Mouse (Mus musculus) forebrain, embryonic 13.5 days (tissue): ENCODE data around the gene 1700029H14Rik. TPM values are rescaled to one million over a fixed set of nuclear protein-coding genes. Genes with fewer than 3 reads are reported as not detected.

Experiments
- ATAC-seq: fragments of 200-750 bp; cut with Nextera tagmentation; 2 replicates; pipeline ENCODE4 v1.8.0; 2017
- H3K27ac ChIP-seq: fragments of 300-500 bp; sonication (generic); 2 replicates; pipeline ENCODE4 v1.5.1; 2015; ENCODE audit warnings: inconsistent platforms, mild to moderate bottlenecking, moderate library complexity
- H3K27me3 ChIP-seq: fragments of 300-500 bp; sonication (generic); 2 replicates; pipeline ENCODE4 v1.6.1; 2015; ENCODE audit warnings: mild to moderate bottlenecking, inconsistent platforms
- H3K36me3 ChIP-seq: fragments of 300-500 bp; sonication (generic); 2 replicates; pipeline ENCODE4 v1.6.1; 2015; ENCODE audit warnings: mild to moderate bottlenecking, inconsistent platforms; ENCODE audit not compliant: poor library complexity, severe bottlenecking
- H3K4me1 ChIP-seq: fragments of 300-500 bp; sonication (generic); 2 replicates; pipeline ENCODE4 v1.6.1; 2015; ENCODE audit warnings: inconsistent platforms
- H3K4me2 ChIP-seq: fragments of 300-500 bp; sonication (generic); 2 replicates; pipeline ENCODE4 v1.6.1; 2015; ENCODE audit warnings: inconsistent platforms, mild to moderate bottlenecking, moderate library complexity
- H3K4me3 ChIP-seq: fragments of 300-500 bp; sonication (generic); 2 replicates; pipeline ENCODE4 v1.5.1; 2015; ENCODE audit warnings: mild to moderate bottlenecking, inconsistent platforms
- H3K9ac ChIP-seq: fragments of 300-500 bp; sonication (generic); 2 replicates; pipeline ENCODE4 v1.6.1; 2015; ENCODE audit warnings: mild to moderate bottlenecking, inconsistent platforms
- H3K9me3 ChIP-seq: fragments of 300-500 bp; sonication (generic); replicated peaks from 2 replicates; pipeline ENCODE4 v1.6.1; 2016; ENCODE audit warnings: inconsistent platforms
- WGBS: fragments of 180-500 bp; shearing (Covaris S2); methylation state at CpG from one replicate; pipeline ENCODE4 v1.1.7; 2015; 5-methylcytosine and 5-hydroxymethylcytosine counted together
- polyA plus RNA-seq: library from polyadenylated mRNA; unstranded; fragments of >200 nt; fragmentation: Nextera tagmentation; extraction: Ambion mirVana; gene quantifications from 2 replicates; pipeline ENCODE4 v1.2.1, GENCODE M21; 2015

Gene 1700029H14Rik
- polyA plus RNA-seq, 1 experiment from 2014 or later = not detected

DNA sequence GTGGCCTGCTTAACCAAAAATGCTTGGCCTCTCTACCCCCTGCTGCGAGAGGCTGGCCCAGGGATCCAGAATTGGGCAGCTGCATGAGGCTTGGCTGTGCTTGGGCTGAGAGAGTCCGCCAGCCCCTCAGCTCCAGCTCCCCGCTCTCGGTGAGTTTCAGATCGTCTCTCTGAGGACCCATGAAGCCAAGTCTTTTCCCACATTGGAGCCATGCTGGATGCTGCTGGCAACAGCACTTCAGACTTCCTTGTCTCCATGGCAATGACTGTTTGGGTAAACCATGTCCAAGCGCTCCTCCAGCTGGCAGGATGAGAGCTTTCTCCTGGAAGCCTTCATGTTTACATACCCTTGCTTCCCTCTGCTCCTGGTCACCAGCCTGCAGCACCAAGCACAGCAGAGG, 23.4 kb downstream of the 1700029H14Rik start:
- no peak overlapping the region for H3K27ac ChIP-seq
- no peaks in the 10 kb centered on the region for H3K4me1 ChIP-seq
- no peak overlapping the region for H3K4me3 ChIP-seq
- no peaks in the 10 kb centered on the region for H3K27me3 ChIP-seq
- H3K4me2 ChIP-seq = no peak overlapping the region
- H3K9me3 ChIP-seq = no peaks in the 10 kb centered on the region
- no peaks in the 10 kb centered on the region for H3K36me3 ChIP-seq
- WGBS = 65% methylated on average over 6 of the region's 6 CpGs
- no peak overlapping the region for H3K9ac ChIP-seq
- ATAC-seq = peak; percentile 21; the same call in 1 of the 2 replicates

GRCm38 (mm10) chr8:13537102-13537501, 25.2 kb downstream of the 1700029H14Rik start:
- Histone ChIP-seq H3K27me3 (no peaks in the 10 kb centered on the region), H3K4me1 (no peaks in the 10 kb centered on the region), H3K9ac (no peak overlapping the region), H3K4me2 (no peak overlapping the region), H3K4me3 (no peak overlapping the region), H3K9me3 (no peaks in the 10 kb centered on the region), H3K27ac (no peak overlapping the region), H3K36me3 (no peaks in the 10 kb centered on the region)
- ATAC-seq = no peak
- WGBS = 53% methylated on average over 2 of the region's 2 CpGs

GRCm38 (mm10) chr8:13533123-13533522, 29.1 kb downstream of the 1700029H14Rik start:
- no peak overlapping the region for H3K4me2 ChIP-seq
- no peak for ATAC-seq
- H3K9me3 ChIP-seq = no peaks in the 10 kb centered on the region
- WGBS = 77% methylated on average over 8 of the region's 8 CpGs
- H3K4me3 ChIP-seq = no peak overlapping the region
- H3K4me1 ChIP-seq = peaks cover 27% of the 10 kb centered on the region
- no peak overlapping the region for H3K27ac ChIP-seq
- no peaks in the 10 kb centered on the region for H3K36me3 ChIP-seq
- no peak overlapping the region for H3K9ac ChIP-seq
- no peaks in the 10 kb centered on the region for H3K27me3 ChIP-seq

DNA sequence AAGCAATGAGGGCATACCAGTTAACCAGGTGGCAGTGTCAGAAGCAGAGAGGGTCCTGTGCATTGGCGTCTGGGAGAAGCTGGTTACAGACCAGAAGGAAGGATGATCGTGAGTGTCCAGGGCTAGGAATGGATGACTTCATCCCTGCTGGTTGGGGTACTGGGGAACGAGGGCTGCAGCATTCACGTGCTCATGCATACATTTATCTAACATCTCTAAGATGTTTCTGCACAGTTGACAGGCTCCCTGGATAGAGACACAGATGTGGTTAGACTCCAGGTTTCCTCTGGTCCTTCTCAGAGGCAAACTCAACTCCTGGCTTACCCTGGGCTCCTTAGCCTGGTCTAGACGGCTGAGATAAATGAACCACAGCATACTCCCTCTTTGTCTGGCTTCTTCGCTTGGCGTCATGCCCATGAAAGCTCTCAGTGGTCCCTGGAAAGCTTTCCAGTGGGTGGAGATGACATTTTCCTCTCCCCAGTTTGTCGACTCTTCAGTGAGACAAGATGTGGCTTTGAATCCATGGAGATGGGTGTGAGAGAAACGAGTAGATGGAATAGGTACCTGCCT, 30.6 kb downstream of the 1700029H14Rik start:
- H3K4me3 ChIP-seq = no peak overlapping the region
- 64% methylated on average over 9 of the region's 9 CpGs for WGBS
- no peak for ATAC-seq
- H3K9ac ChIP-seq = no peak overlapping the region
- H3K27me3 ChIP-seq = no peaks in the 10 kb centered on the region
- no peaks in the 10 kb centered on the region for H3K36me3 ChIP-seq
- H3K27ac ChIP-seq = no peak overlapping the region
- H3K9me3 ChIP-seq = no peaks in the 10 kb centered on the region; the same call in 1 of the 2 replicates
- H3K4me2 ChIP-seq = no peak overlapping the region
- peaks cover 27% of the 10 kb centered on the region for H3K4me1 ChIP-seq

DNA sequence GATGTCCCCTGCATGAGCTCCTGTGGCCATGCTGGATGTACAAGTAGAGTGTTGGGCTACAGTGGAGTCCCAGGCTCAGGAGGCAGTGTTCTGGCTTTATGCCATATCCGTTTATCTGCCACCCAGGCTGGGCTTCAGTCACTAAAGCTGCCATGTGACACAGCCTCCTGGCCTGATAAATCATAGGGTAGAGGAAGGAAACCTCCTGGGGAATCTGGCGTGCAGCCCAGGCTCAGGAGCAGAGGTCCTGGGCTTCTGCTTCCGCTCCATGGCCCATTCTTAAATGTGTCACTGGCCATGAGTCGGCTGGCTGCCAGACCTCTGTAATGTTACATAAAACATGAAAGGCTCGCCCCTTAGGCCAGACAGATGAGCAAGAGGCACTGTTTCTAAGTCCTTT, 31.3 kb downstream of the 1700029H14Rik start:
- peak; percentile 80 for ATAC-seq
- 36% methylated on average over 5 of the region's 5 CpGs for WGBS
- H3K27ac ChIP-seq = no peak overlapping the region

DNA sequence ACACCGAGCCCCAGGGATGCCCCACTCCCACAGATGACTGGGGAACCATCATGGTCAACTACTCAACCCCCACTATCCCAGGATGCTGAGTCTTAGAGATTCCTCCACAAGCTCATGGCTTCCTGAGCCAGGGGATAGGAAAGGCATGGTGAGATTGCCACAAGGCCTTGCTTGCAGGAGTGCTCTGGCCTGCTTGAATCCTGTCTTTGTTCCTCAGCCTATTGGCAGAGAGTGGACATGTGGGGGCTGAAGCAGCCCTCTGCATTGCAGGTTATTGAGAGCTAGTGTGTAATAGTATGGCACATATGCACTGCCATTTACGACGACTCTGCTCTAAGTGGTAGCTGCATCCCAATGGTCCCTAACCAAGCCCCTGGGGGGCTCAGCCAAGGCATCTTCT, 31.9 kb downstream of the 1700029H14Rik start:
- H3K4me3 ChIP-seq = no peak overlapping the region
- H3K4me2 ChIP-seq = no peak overlapping the region
- no peaks in the 10 kb centered on the region for H3K36me3 ChIP-seq
- WGBS = 82% methylated on average over 3 of the region's 3 CpGs
- H3K4me1 ChIP-seq = peaks cover 27% of the 10 kb centered on the region
- H3K9me3 ChIP-seq = no peaks in the 10 kb centered on the region; the same call in 1 of the 2 replicates
- no peak overlapping the region for H3K9ac ChIP-seq
- 0 out of 2 replicates have a peak, but pooled peaks have one; percentile 24 for ATAC-seq
- no peak overlapping the region; the same call in 1 of the 2 replicates for H3K27ac ChIP-seq
- H3K27me3 ChIP-seq = no peaks in the 10 kb centered on the region

More for the DNA sequence above, 31.3 kb downstream of the 1700029H14Rik start:
- Histone ChIP-seq H3K4me2 (no peak overlapping the region), H3K27me3 (no peaks in the 10 kb centered on the region), H3K36me3 (no peaks in the 10 kb centered on the region), H3K4me3 (no peak overlapping the region), H3K9me3 (no peaks in the 10 kb centered on the region; the same call in 1 of the 2 replicates), H3K9ac (no peak overlapping the region), H3K4me1 (peaks cover 27% of the 10 kb centered on the region)

- Histone ChIP-seq H3K4me2 (no peak overlapping the region), H3K4me3 (no peak overlapping the region), H3K4me1 (peaks cover 27% of the 10 kb centered on the region), H3K27ac (no peak overlapping the region; the same call in 1 of the 2 replicates), H3K27me3 (no peaks in the 10 kb centered on the region), H3K9me3 (no peaks in the 10 kb centered on the region; the same call in 1 of the 2 replicates), H3K36me3 (no peaks in the 10 kb centered on the region), H3K9ac (no peak overlapping the region)
- peak; percentile 63 for ATAC-seq
- WGBS = 66% methylated on average over 7 of the region's 7 CpGs
Measured at GRCm38 (mm10) chr8:13529891-13530316, 32.4 kb downstream of the 1700029H14Rik start.

GRCm38 (mm10) chr8:13529011-13529840, 33.0 kb downstream of the 1700029H14Rik start:
- no peak overlapping the region for H3K27ac ChIP-seq
- H3K9me3 ChIP-seq = no peaks in the 10 kb centered on the region; the same call in 1 of the 2 replicates

GRCm38 (mm10) chr8:13521392-13521791, 40.9 kb downstream of the 1700029H14Rik start:
- no peaks in the 10 kb centered on the region for H3K36me3 ChIP-seq

More at GRCm38 (mm10) chr8:13529011-13529840, 33.0 kb downstream of the 1700029H14Rik start:
- 71% methylated on average over 15 of the region's 15 CpGs for WGBS
- peaks cover 27% of the 10 kb centered on the region for H3K4me1 ChIP-seq
- H3K4me3 ChIP-seq = no peak overlapping the region
- no peak overlapping the region for H3K9ac ChIP-seq
- no peak for ATAC-seq
- H3K27me3 ChIP-seq = no peaks in the 10 kb centered on the region
- no peaks in the 10 kb centered on the region for H3K36me3 ChIP-seq
- no peak overlapping the region for H3K4me2 ChIP-seq

GRCm38 (mm10) chr8:13520349-13520748, 41.9 kb downstream of the 1700029H14Rik start:
- Histone ChIP-seq H3K9ac (no peak overlapping the region), H3K9me3 (no peaks in the 10 kb centered on the region), H3K4me3 (no peak overlapping the region), H3K4me2 (no peak overlapping the region), H3K27ac (no peak overlapping the region), H3K27me3 (no peaks in the 10 kb centered on the region), H3K36me3 (no peaks in the 10 kb centered on the region), H3K4me1 (no peaks in the 10 kb centered on the region)
- WGBS = 68% methylated on average over 6 of the region's 6 CpGs
- no peak for ATAC-seq

More at GRCm38 (mm10) chr8:13521392-13521791, 40.9 kb downstream of the 1700029H14Rik start:
- 87% methylated on average over 7 of the region's 7 CpGs for WGBS
- Histone ChIP-seq H3K27me3 (no peaks in the 10 kb centered on the region), H3K4me3 (no peak overlapping the region), H3K27ac (no peak overlapping the region), H3K9me3 (no peaks in the 10 kb centered on the region), H3K4me2 (no peak overlapping the region), H3K9ac (no peak overlapping the region), H3K4me1 (no peaks in the 10 kb centered on the region)
- no peak for ATAC-seq

DNA sequence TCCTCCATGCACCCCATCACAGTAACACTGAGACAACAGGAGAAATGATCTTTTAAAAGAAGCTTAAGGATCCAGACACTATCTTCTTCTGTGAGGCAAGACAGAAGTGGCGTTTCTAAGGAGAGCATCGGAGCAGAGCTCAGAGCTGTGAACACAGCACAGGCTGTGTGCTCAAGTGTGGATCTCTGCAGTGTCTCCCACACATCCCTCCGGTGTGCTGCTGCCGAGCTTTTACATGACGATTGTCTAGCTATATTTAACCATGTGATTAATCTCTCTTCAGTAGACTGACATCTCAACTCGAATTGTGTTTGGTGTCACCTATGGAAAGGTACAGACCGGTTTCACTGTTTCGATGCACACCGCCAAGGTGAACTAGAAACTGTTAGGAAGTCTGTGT, 42.8 kb downstream of the 1700029H14Rik start:
- H3K9ac ChIP-seq = no peak overlapping the region
- no peaks in the 10 kb centered on the region for H3K4me1 ChIP-seq
- no peak for ATAC-seq
- WGBS = 87% methylated on average over 9 of the region's 9 CpGs
- no peaks in the 10 kb centered on the region for H3K27me3 ChIP-seq
- H3K4me3 ChIP-seq = no peak overlapping the region
- H3K4me2 ChIP-seq = no peak overlapping the region
- H3K36me3 ChIP-seq = no peaks in the 10 kb centered on the region
- no peak overlapping the region for H3K27ac ChIP-seq
- H3K9me3 ChIP-seq = no peaks in the 10 kb centered on the region

DNA sequence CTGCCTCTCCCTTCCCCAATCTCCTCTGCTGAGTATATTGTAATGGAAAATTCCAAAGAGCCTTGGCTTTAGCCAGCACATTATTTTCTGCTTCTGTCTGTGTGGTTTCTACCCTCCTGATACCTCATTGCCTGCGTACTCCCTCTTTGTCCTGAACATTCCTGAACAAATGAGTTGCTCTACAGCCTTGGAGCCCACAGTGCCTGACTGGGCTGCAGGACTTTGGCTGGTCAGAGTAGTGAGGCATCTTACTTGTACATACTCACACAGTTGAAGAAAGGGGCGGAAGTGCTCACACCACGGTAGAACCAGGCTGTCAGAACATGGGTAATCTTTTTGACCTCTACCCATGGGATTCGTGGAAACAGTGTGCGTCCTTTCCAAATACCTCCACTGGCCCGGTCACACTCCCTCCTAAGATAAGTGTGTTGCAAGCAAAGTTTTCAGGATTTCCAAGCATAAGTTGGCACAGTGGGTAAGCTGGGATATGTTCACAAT, 44.9 kb downstream of the 1700029H14Rik start:
- no peaks in the 10 kb centered on the region for H3K27me3 ChIP-seq
- H3K4me2 ChIP-seq = no peak overlapping the region
- 91% methylated on average over 6 of the region's 6 CpGs for WGBS
- no peaks in the 10 kb centered on the region for H3K36me3 ChIP-seq
- H3K9ac ChIP-seq = no peak overlapping the region
- no peak overlapping the region for H3K27ac ChIP-seq
- H3K4me3 ChIP-seq = no peak overlapping the region
- H3K4me1 ChIP-seq = no peaks in the 10 kb centered on the region
- ATAC-seq = no peak
- no peaks in the 10 kb centered on the region for H3K9me3 ChIP-seq
